Mouse (Mus musculus) bone marrow, adult 2 months (tissue): ENCODE results near the gene Polr1a.

Source experiments
- CTCF ChIP-seq: fragments of 200-500 bp; IDR thresholded peaks from 2 replicates; pipeline ENCODE4 v1.5.1; 2011; ENCODE audit warnings: low read length, control low read depth; ENCODE audit not compliant: control insufficient read depth, insufficient read depth
- POLR2A ChIP-seq: fragments of 200-500 bp; IDR thresholded peaks from 2 replicates; pipeline ENCODE4 v1.6.1; 2011; ENCODE audit warnings: low read depth, mild to moderate bottlenecking, control low read depth, low read length, borderline replicate concordance; ENCODE audit not compliant: control insufficient read depth

- TF ChIP-seq CTCF = no peak
- TF ChIP-seq POLR2A = no peak
Observed at GRCm38 (mm10) chr6:71963561-71963960, 54.7 kb downstream of the Polr1a start.
